Mouse (Mus musculus) bone marrow, adult 2 months (tissue): Measurements from ENCODE around the gene Wdr60.

ENCODE experiments used
- CTCF ChIP-seq: fragments of 200-500 bp; IDR thresholded peaks from 2 replicates; pipeline ENCODE4 v1.5.1; 2011; ENCODE audit warnings: low read length, control low read depth; ENCODE audit not compliant: control insufficient read depth, insufficient read depth
- POLR2A ChIP-seq: fragments of 200-500 bp; IDR thresholded peaks from 2 replicates; pipeline ENCODE4 v1.6.1; 2011; ENCODE audit warnings: low read depth, mild to moderate bottlenecking, control low read depth, low read length, borderline replicate concordance; ENCODE audit not compliant: control insufficient read depth

GRCm38 (mm10) chr12:116270538-116270937, 7.7 kb upstream of the Wdr60 start:
- TF ChIP-seq POLR2A (no peak), CTCF (no peak)
